8 mouse cellular contexts compared by ENCODE assay signal in the genomic region with DNA sequence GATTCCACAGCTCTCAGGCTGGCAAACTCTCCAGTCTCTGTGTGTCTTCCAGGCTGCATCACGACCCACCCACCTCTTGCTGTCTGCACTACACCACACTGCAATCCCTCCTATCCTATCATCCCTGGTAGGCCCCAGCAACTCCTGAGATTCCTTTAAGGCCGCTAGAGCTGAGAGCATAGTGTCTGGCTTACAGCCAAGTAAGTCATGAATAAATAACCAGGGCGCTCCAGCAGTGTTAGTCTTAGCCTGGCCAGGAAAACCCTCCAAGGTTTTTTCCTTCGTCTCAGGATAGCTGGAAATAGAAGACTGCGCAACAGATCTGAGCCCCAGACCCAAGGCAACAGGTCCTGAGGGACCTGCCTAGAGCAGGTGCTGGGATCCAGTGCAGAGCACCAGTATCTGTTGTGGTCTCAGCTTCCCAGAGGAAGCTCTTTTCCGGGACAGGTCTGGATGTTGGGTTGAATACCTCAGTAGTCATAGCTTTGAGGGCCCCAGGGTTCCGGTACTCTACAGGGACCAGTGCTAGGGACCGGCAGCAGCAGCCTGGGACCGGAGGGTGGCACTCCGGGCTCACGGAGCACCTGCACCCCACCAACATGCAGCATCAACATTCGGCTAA. TPM values are rescaled to one million over a fixed set of nuclear protein-coding genes. Genes with fewer than 3 reads are reported as not detected.
DNase-seq lines count a peak whose midpoint lies in the region; ATAC-seq and TF ChIP-seq lines count a peak whose summit lies in the region.

No protein-coding gene starts in this region.

- H3K36me3 ChIP-seq in forebrain, embryonic 15.5 days, result no peaks in the 10 kb centered on the region
- H3K36me3 ChIP-seq in hindbrain, embryonic 13.5 days, result no peaks in the 10 kb centered on the region

- H3K27ac ChIP-seq in bone marrow, adult 2 months (ENCODE audit: control insufficient read depth, insufficient read depth, low read depth, low read length, poor library complexity), result no peak overlapping the region
- peak overlapping the region; percentile 63 for H3K27ac ChIP-seq in forebrain, embryonic 15.5 days (replicated peaks)
- peak overlapping the region; percentile 86 for H3K27ac ChIP-seq in hindbrain, embryonic 13.5 days

- peak overlapping the region; percentile 78 for H3K4me2 ChIP-seq in forebrain, embryonic 15.5 days (replicated peaks)
- peak overlapping the region; percentile 88 for H3K4me2 ChIP-seq in hindbrain, embryonic 13.5 days

- H3K27me3 ChIP-seq in forebrain, embryonic 15.5 days, result no peaks in the 10 kb centered on the region
- H3K27me3 ChIP-seq in hindbrain, embryonic 13.5 days, result no peaks in the 10 kb centered on the region

- TF ChIP-seq POLR2A in bone marrow, adult 2 months (IDR thresholded peaks at IDR 0.05; ENCODE audit: borderline replicate concordance, control insufficient read depth, low read depth, low read length), result no peak

- TF ChIP-seq CTCF in bone marrow, adult 2 months (IDR thresholded peaks at IDR 0.05; ENCODE audit: control insufficient read depth, insufficient read depth, low read length), result no peak

- peak overlapping the region; percentile 62 for H3K9ac ChIP-seq in forebrain, embryonic 15.5 days (replicated peaks)
- peak overlapping the region; percentile 88 for H3K9ac ChIP-seq in hindbrain, embryonic 13.5 days

- H3K9me3 ChIP-seq in forebrain, embryonic 15.5 days, result no peaks in the 10 kb centered on the region
- no peaks in the 10 kb centered on the region for H3K9me3 ChIP-seq in hindbrain, embryonic 13.5 days

- peak; percentile 85 for ATAC-seq in forebrain, embryonic 15.5 days (replicated peaks)
- peak; percentile 86 for ATAC-seq in hindbrain, embryonic 13.5 days (ENCODE audit: low FRiP score)

- DNase-seq in Muller cell, postnatal 12 days (ENCODE audit: inconsistent ontology term), result peak; percentile 62
- peak; percentile 30 to 35 for DNase-seq in layer of hippocampus, postnatal 25 days (ENCODE audit: extremely low spot score in 1 of 2, low spot score in 1 of 2)
- peak; percentile 26 for DNase-seq in lung, postnatal 14 days
- DNase-seq in skeletal muscle tissue, adult 2 months (ENCODE audit: low read depth, low spot score), result peak; percentile 11
- DNase-seq in c-Kit-positive CD71-positive TER-119-positive erythroid progenitor cells, embryonic 14.5 days (ENCODE audit: low spot score), result no peak

- H3K4me1 ChIP-seq in bone marrow, adult 2 months (ENCODE audit: control insufficient read depth, insufficient read depth, low read length), result no peaks in the 10 kb centered on the region
- H3K4me1 ChIP-seq in forebrain, embryonic 15.5 days, result peaks cover 15% of the 10 kb centered on the region
- H3K4me1 ChIP-seq in hindbrain, embryonic 13.5 days (replicated peaks), result peaks cover 24% of the 10 kb centered on the region

- peak overlapping the region; percentile 50 for H3K4me3 ChIP-seq in bone marrow, adult 2 months (replicated peaks; ENCODE audit: control insufficient read depth, low read depth, low read length)
- H3K4me3 ChIP-seq in forebrain, embryonic 15.5 days, result peak overlapping the region; percentile 54
- peak overlapping the region; percentile 65 for H3K4me3 ChIP-seq in hindbrain, embryonic 13.5 days

- 9% methylated on average over 12 of the region's 12 CpGs for WGBS in bone marrow, adult 2 months
- 2% methylated on average over 12 of the region's 12 CpGs for WGBS in forebrain, embryonic 15.5 days
- 3% methylated on average over 12 of the region's 12 CpGs for WGBS in hindbrain, embryonic 13.5 days

RNA-seq across cellular contexts. Expression of gene Syn3, which starts 0.5 kb away (rescaled TPM):
- polyA plus RNA-seq in bone marrow, adult 2 months (2011; ENCODE audit: insufficient read depth, insufficient read length, low replicate concordance, missing spikeins), result 0.75 and 1.5 TPM in 2 replicates
- polyA plus RNA-seq in forebrain, embryonic 15.5 days (2015; fragmentation: Nextera tagmentation; extraction: Ambion mirVana), result 17.1 and 18.1 TPM in 2 replicates
- 16.7 and 18.3 TPM in 2 replicates for polyA plus RNA-seq in hindbrain, embryonic 13.5 days (2015; fragmentation: Nextera tagmentation; extraction: Ambion mirVana)
- 10 to 100 TPM; 19.5 to 23.8 TPM for total RNA-seq in layer of hippocampus, postnatal 25 days (2021)
